In the genomic region with DNA sequence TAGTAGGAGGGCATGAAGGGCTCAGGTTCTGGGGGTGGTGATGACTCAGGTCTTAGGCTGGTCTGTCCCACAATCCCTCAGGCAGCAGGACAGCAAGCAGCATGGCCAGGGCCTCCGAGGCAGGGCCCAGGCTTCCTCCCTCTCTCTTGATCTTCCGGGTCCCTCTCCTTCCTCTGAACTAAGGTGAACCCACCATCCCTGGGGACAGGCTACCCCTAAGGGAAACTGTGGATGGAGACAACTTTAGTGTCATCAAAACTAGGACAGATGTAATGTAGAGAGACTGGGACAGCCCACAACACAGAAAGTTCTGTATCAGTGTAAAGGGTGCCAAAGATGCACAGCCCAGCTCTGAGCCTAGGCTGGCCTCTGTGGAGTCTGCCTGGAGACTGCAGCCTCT, we compare ENCODE assay signal across 13 mouse cellular contexts. TPM values are rescaled to one million over a fixed set of nuclear protein-coding genes. Genes with fewer than 3 reads are reported as not detected.
"Had no signal": no experiment of that assay in that cellular context is flagged by ENCODE, and none has a peak within 500 bp of the region (broad histone marks: within the 10 kb centered on the region; RNA-seq: fewer than 3 reads in every experiment).

No protein-coding gene starts in this region.

- DNase-seq: layer of hippocampus, adult 9-11 months; layer of hippocampus, postnatal 36 days; liver; liver, embryonic 13.5 days; liver, postnatal 0 days; right cerebral cortex, postnatal 14 days; thymus, adult 18-20 months; thymus, postnatal 14 days had no signal

- H3K4me3 ChIP-seq: limb, embryonic 12.5 days; liver, embryonic 13.5 days; lung, embryonic 15.5 days; megakaryocyte, embryonic 14.5 days; midbrain, embryonic 12.5 days had no signal

- ATAC-seq: liver, postnatal 0 days had no signal

- H3K27ac ChIP-seq: limb, embryonic 12.5 days; liver, embryonic 13.5 days; lung, embryonic 15.5 days; macrophage; midbrain, embryonic 12.5 days had no signal

- H3K27me3 ChIP-seq: limb, embryonic 12.5 days; lung, embryonic 15.5 days; midbrain, embryonic 12.5 days had no signal

- H3K9me3 ChIP-seq: limb, embryonic 12.5 days; liver, embryonic 13.5 days; lung, embryonic 15.5 days; midbrain, embryonic 12.5 days had no signal

- H3K9ac ChIP-seq: limb, embryonic 12.5 days; liver, embryonic 13.5 days; liver, postnatal 0 days; lung, embryonic 15.5 days; midbrain, embryonic 12.5 days had no signal

- H3K36me3 ChIP-seq: limb, embryonic 12.5 days; liver, embryonic 13.5 days; lung, embryonic 15.5 days; midbrain, embryonic 12.5 days had no signal

- H3K4me2 ChIP-seq: limb, embryonic 12.5 days; liver, embryonic 13.5 days; lung, embryonic 15.5 days; midbrain, embryonic 12.5 days had no signal

RNA-seq across cellular contexts. Expression of gene Ano1, which starts 12.2 kb away (rescaled TPM):
- polyA plus RNA-seq: macrophage had no signal
